Mouse (Mus musculus) layer of hippocampus, adult 9-11 months (tissue): ENCODE results near the gene C5ar2.
"Not testable (repeated sequence)": the region's sequence is repeated elsewhere in the genome, so short reads cannot be mapped to it uniquely, and the experiment has no call there.

Experiments used
- DNase-seq: peaks from one replicate; pipeline ENCODE4 v3.0.0; 2022

The C5ar2 gene

GRCm38 (mm10) chr7:16244067-16244466 lies at the start of gene C5ar2:
Gene C5ar2, minus strand, starts transcription at chr7:16244154.
- DNase-seq, result peak; percentile 75

- DNase-seq, result no peak
Observed at GRCm38 (mm10) chr7:16287791-16288190, 43.8 kb upstream of the C5ar2 start.

- DNase-seq, result no peak
Observed at GRCm38 (mm10) chr7:16287016-16287415, 43.1 kb upstream of the C5ar2 start.

- DNase-seq, result peak; percentile 99
Observed at GRCm38 (mm10) chr7:16286026-16286961, 42.3 kb upstream of the C5ar2 start, which contains the start of gene Ccdc9. Gene Ccdc9, minus strand, starts transcription at chr7:16286795.

GRCm38 (mm10) chr7:16285450-16286025 lies 41.6 kb upstream of the C5ar2 start:
- DNase-seq, result peak; percentile 75

GRCm38 (mm10) chr7:16284904-16285303 lies 41.0 kb upstream of the C5ar2 start:
- no peak for DNase-seq

GRCm38 (mm10) chr7:16284001-16284400 lies 40.0 kb upstream of the C5ar2 start:
- DNase-seq, result no peak

GRCm38 (mm10) chr7:16282334-16282733 lies 38.4 kb upstream of the C5ar2 start:
- no peak for DNase-seq

- DNase-seq, result no peak
Observed at GRCm38 (mm10) chr7:16280721-16281120, 36.8 kb upstream of the C5ar2 start.

GRCm38 (mm10) chr7:16274922-16275890 lies 31.3 kb upstream of the C5ar2 start:
- no peak for DNase-seq

- DNase-seq, result peak; percentile 63
Observed at GRCm38 (mm10) chr7:16273766-16274140, 29.8 kb upstream of the C5ar2 start.

- DNase-seq, result peak; percentile 93
Observed at GRCm38 (mm10) chr7:16273081-16273765, 29.3 kb upstream of the C5ar2 start, which contains the start of gene Inafm1. Gene Inafm1, minus strand, starts transcription at chr7:16273617.

- DNase-seq, result peak; percentile 74
Observed at GRCm38 (mm10) chr7:16272681-16273080, 28.7 kb upstream of the C5ar2 start.

GRCm38 (mm10) chr7:16271139-16271538 lies 27.2 kb upstream of the C5ar2 start:
- no peak for DNase-seq

GRCm38 (mm10) chr7:16266593-16266992 lies 22.6 kb upstream of the C5ar2 start:
- not testable (repeated sequence) for DNase-seq

- no peak for DNase-seq
Observed at GRCm38 (mm10) chr7:16265856-16266255, 21.9 kb upstream of the C5ar2 start.

GRCm38 (mm10) chr7:16263843-16264242 lies 19.9 kb upstream of the C5ar2 start:
- no peak for DNase-seq

GRCm38 (mm10) chr7:16263015-16263787 lies 19.2 kb upstream of the C5ar2 start:
- peak; percentile 69 for DNase-seq

GRCm38 (mm10) chr7:16261097-16261496 lies 17.1 kb upstream of the C5ar2 start:
- no peak for DNase-seq

- DNase-seq, result no peak
Observed at GRCm38 (mm10) chr7:16259110-16259590, 15.2 kb upstream of the C5ar2 start, which contains the start of gene C5ar1. Gene C5ar1, minus strand, starts transcription at chr7:16259540.

GRCm38 (mm10) chr7:16257830-16258229 lies 13.9 kb upstream of the C5ar2 start:
- peak; percentile 51 for DNase-seq
